Mouse (Mus musculus) ES-E14 (cell line): Measurements from ENCODE around the gene Dynlt1a.
"Not testable (repeated sequence)": the region's sequence is repeated elsewhere in the genome, so short reads cannot be mapped to it uniquely, and the experiment has no call there.

Experiments used
- CHD2 ChIP-seq: IDR thresholded peaks from 2 replicates; pipeline ENCODE4 v1.6.1; 2014; ENCODE audit warnings: mild to moderate bottlenecking, low read depth, low read length, inconsistent platforms
- HCFC1 ChIP-seq: IDR thresholded peaks from 2 replicates; pipeline ENCODE4 v1.6.1; 2012; ENCODE audit warnings: low read length, inconsistent platforms, borderline replicate concordance; ENCODE audit not compliant: insufficient read depth
- MAFK ChIP-seq: IDR thresholded peaks from 2 replicates; pipeline ENCODE4 v1.6.1; 2014; ENCODE audit warnings: mild to moderate bottlenecking, low read depth, low read length, inconsistent platforms; ENCODE audit not compliant: insufficient read depth
- ZC3H11A ChIP-seq: IDR thresholded peaks from 2 replicates; pipeline ENCODE4 v1.6.1; 2012; ENCODE audit warnings: low read depth, mild to moderate bottlenecking, inconsistent platforms, low read length, borderline replicate concordance

DNA sequence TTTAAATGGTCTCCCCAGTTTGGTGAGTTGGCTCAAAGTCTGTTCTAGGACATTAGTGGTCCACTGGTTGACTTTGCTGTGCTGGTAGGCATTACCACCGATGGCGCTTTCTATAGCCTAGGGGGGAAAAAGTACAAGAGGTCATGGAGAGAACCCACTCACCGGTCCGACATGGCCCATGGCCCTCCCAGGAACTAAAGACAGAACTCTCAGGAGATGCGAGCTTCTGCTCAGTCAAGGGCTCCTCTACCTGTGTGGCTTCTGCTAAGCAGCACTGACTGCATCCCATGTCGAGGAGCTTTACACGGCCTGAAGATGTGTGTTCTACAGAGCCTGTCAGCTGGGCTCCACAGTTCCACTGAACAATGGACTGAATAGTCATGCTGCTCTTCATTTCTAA is 5.6 kb downstream of the Dynlt1a start:
- TF ChIP-seq MAFK, HCFC1, CHD2, ZC3H11A: not testable (repeated sequence)
